Mouse (Mus musculus): ENCODE results near the gene Mnat1. TPM values are rescaled to one million over a fixed set of nuclear protein-coding genes. Genes with fewer than 3 reads are reported as not detected.
A peak's percentile ranks its signal among the peaks of the same experiment; 100 is the strongest.
"Not testable (repeated sequence)": the region's sequence is repeated elsewhere in the genome, so short reads cannot be mapped to it uniquely, and the experiment has no call there.

Gene Mnat1
- 2.9 and 5.2 TPM in 2 replicates for polyA plus RNA-seq (2011; ENCODE audit: insufficient read depth, insufficient read length, low replicate concordance, missing spikeins)

DNA sequence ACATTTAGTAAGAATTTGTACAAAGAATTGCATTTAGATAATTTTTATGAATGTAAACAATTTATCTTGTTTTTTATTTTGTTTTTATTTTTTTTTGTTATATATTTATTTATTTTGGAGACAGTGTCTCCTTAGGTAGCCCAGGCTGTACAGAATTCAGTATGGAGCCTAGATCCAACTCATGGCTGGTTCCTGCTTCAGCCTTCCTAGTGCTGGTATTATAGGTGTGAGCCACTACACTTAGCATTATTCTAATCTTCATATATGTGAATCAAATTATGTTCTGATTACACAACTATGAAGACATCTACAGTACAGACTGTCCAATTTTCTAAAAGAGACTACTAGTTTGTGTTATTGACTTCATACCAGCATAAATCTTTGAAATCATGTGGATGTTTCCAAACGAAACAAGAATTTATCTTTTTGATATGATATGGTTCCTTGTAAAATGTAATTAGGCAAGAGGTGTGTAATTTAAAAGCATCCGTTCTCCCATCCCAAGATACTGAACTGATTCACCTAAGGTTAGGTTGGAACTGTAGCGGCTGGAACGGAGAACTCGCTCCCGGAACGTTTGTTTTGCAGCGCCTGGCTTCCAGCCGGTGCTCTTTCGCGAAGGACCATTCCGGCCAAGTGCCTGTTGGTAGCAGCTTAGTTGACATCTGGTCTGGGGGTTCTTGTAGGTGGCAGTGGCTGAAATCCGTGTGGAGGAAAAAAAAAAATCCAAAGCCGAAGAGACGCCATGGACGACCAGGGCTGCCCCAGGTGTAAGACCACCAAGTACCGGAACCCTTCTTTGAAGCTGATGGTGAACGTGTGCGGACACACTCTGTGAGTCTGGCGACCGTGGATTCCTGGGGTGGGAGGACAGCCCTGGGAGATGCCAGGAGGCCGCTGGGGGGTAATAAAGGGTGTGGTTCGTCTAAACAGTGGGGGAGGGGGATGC, at the start of gene Mnat1:
TSS of gene Mnat1 (plus strand) at position 625 of the 949 bp plus-strand sequence.
- 1% methylated on average over 23 of the region's 23 CpGs for WGBS

DNA sequence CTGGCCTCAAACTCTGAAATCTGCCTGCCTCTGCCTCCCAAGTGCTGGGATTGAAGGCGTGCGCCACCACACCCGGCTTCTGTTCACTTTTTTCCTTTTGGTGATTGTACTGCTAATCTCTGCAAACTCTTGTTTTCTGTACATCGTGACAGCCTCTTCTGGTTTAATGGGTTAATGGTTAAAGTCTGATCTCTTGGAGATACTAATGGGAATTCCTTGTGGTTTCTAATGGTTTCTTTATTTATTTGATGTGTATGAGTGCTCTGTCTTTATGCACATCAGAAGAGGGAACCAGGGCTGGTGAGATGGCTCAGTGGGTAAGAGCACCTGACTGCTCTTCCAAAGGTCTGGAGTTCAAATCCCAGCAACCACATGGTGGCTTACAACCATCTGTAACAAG, 41.7 kb upstream of the Mnat1 start:
- H3K27ac ChIP-seq (ENCODE audit: control insufficient read depth, insufficient read depth, low read depth, low read length, poor library complexity); H3K4me1 ChIP-seq (ENCODE audit: control insufficient read depth, insufficient read depth, low read length); H3K4me3 ChIP-seq (replicated peaks; ENCODE audit: control insufficient read depth, low read depth, low read length): not testable (repeated sequence)
- 83% methylated on average over 4 of the region's 4 CpGs for WGBS

More for the DNA sequence above, at the start of gene Mnat1:
- Histone ChIP-seq H3K27ac (ENCODE audit: control insufficient read depth, insufficient read depth, low read depth, low read length, poor library complexity) (no peak within 1 kb of the TSS), H3K4me1 (ENCODE audit: control insufficient read depth, insufficient read depth, low read length) (no peaks in the 10 kb centered on the region; the same call in 1 of the 2 replicates), H3K4me3 (replicated peaks; ENCODE audit: control insufficient read depth, low read depth, low read length) (peak within 1 kb of the TSS; percentile 86)
- TF ChIP-seq CTCF (IDR thresholded peaks at IDR 0.05; ENCODE audit: control insufficient read depth, insufficient read depth, low read length) (no peak), POLR2A (IDR thresholded peaks at IDR 0.05; ENCODE audit: borderline replicate concordance, control insufficient read depth, low read depth, low read length) (peak; percentile 50)

DNA sequence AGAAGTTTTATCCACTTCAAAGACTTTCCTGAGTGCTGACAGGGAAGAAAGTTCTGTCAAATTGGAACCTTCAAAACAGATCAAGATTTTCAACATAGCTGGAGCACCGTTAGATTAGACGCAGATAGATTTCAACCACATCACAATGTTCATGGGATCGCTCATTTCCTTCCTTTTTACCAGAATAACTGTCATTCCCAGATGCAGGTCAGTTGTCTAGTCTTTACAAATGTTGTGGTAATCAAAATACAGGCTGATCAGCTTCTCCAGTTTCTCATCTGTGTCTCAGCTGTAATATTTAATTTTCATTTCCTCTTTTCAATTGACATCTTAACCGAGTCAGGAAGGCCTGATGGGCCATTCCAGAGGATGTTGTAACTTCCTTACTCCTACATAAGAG, 39.7 kb upstream of the Mnat1 start:
- TF ChIP-seq CTCF (IDR thresholded peaks at IDR 0.05; ENCODE audit: control insufficient read depth, insufficient read depth, low read length) = no peak
- TF ChIP-seq POLR2A (IDR thresholded peaks at IDR 0.05; ENCODE audit: borderline replicate concordance, control insufficient read depth, low read depth, low read length) = no peak
- Histone ChIP-seq H3K27ac (ENCODE audit: control insufficient read depth, insufficient read depth, low read depth, low read length, poor library complexity) (no peak overlapping the region), H3K4me1 (ENCODE audit: control insufficient read depth, insufficient read depth, low read length) (no peaks in the 10 kb centered on the region), H3K4me3 (replicated peaks; ENCODE audit: control insufficient read depth, low read depth, low read length) (no peak overlapping the region)
- WGBS = 28% methylated on average over 4 of the region's 4 CpGs

DNA sequence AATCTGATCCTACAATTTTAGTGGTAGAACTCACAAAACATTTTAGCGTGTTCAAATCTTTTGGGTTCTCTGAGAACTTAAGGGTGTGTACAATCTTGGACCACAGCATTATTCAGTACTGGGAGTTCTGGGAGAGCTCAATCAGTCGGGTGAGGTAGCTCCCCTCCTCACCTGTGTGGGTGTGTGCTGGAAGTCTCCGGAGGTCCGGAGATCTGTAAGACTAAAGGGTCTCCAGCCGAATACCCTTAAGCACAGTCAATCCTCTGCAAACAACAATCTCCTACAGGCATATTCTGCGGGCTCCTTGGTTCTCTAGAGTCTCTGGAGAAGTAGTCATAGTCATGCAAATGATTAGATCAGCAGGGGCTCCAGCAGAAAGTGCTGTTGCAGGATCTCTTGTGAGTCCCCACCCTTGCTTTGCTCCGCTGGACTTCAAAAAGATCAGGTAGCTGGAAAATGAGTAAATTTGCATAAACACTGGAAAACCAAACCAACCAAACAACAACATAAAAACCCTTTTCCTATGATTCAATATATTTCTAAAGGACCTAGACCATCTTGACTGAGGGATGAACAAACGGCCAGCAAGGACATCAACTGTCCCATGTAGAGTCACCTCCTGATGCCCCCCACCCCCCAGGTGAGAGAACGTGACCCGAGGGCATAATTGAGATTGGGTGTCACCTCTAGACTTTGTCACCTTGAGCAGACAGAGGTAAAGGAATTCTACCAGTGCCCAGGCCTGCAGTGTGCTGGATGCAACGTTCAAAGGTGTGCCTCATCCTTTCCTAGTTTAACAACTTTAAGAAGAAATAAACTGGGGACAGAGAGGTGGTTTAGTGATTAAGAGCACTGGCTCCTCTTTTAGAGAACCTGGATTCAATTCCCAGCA, 37.5 kb upstream of the Mnat1 start:
- TF ChIP-seq POLR2A (IDR thresholded peaks at IDR 0.05; ENCODE audit: borderline replicate concordance, control insufficient read depth, low read depth, low read length) = no peak
- no peak for TF ChIP-seq CTCF (IDR thresholded peaks at IDR 0.05; ENCODE audit: control insufficient read depth, insufficient read depth, low read length)
- no peak overlapping the region for H3K4me3 ChIP-seq (replicated peaks; ENCODE audit: control insufficient read depth, low read depth, low read length)
- 66% methylated on average over 11 of the region's 11 CpGs for WGBS
- no peak overlapping the region for H3K27ac ChIP-seq (ENCODE audit: control insufficient read depth, insufficient read depth, low read depth, low read length, poor library complexity)
- no peaks in the 10 kb centered on the region for H3K4me1 ChIP-seq (ENCODE audit: control insufficient read depth, insufficient read depth, low read length)

DNA sequence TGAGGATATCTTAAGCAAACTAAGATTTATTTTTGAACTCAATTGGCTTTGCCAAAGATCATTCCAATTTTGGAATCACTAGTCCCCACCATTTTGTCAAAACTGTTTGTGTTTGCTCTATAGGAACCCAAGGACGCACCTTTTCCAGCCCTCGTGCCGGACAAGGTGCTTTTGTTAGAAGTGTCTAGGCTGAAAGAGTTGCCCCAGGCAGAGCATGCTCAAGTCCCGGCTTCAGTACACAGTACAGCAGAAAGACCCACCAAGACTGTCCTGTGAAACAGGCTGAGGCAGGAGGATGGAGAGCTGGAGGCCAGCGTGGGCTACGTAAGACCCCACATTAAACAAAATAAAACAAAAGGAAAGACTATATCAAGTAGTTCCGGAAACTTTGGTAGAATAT, 36.4 kb upstream of the Mnat1 start:
- Histone ChIP-seq H3K27ac (ENCODE audit: control insufficient read depth, insufficient read depth, low read depth, low read length, poor library complexity) (no peak overlapping the region), H3K4me3 (replicated peaks; ENCODE audit: control insufficient read depth, low read depth, low read length) (no peak overlapping the region), H3K4me1 (ENCODE audit: control insufficient read depth, insufficient read depth, low read length) (no peaks in the 10 kb centered on the region)
- TF ChIP-seq CTCF (IDR thresholded peaks at IDR 0.05; ENCODE audit: control insufficient read depth, insufficient read depth, low read length) (no peak), POLR2A (IDR thresholded peaks at IDR 0.05; ENCODE audit: borderline replicate concordance, control insufficient read depth, low read depth, low read length) (no peak)
- WGBS = 90% methylated on average over 7 of the region's 7 CpGs

DNA sequence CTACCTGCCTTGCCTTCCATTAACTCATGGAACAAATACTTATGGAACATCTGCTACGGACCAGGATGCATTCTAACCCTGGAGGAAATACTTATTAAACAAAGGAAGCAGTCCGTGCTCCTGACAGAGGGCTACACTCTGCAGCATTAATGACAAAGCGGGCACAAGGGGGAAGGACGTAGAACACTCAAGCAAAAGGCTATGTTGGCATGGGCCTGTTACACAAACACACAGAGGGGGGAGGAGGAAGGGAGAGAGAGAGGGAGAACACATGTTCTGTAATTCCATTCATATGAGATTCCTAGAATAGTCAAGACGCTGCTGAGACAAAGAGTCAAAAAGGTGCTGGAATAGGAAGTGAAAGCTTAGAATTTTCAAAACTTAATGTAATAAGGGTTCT, 35.0 kb upstream of the Mnat1 start:
- WGBS = 36% methylated on average over 5 of the region's 5 CpGs
- H3K4me3 ChIP-seq (replicated peaks; ENCODE audit: control insufficient read depth, low read depth, low read length) = no peak overlapping the region
- H3K27ac ChIP-seq (ENCODE audit: control insufficient read depth, insufficient read depth, low read depth, low read length, poor library complexity) = no peak overlapping the region
- TF ChIP-seq CTCF (IDR thresholded peaks at IDR 0.05; ENCODE audit: control insufficient read depth, insufficient read depth, low read length) (no peak), POLR2A (IDR thresholded peaks at IDR 0.05; ENCODE audit: borderline replicate concordance, control insufficient read depth, low read depth, low read length) (no peak)
- no peaks in the 10 kb centered on the region for H3K4me1 ChIP-seq (ENCODE audit: control insufficient read depth, insufficient read depth, low read length)

DNA sequence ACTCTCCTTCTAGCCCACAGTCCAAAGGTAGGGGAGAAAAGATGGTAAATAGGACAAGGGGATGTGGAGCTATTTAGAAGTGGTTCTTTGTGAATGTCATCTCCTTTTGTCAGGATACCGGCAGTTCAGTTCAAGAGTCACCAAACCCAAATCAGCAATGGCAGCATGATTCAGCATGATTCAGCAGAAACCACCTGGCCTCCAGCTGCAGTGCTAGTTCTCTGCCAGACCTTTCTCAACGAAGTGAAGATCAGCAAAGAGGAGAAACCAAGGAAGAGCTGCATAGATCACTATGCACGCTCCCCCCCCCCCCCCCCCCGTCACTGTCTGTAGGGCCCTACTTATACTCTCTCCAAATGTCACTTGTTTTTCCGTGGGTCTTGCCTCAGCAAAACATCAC, 34.6 kb upstream of the Mnat1 start:
- 20% methylated on average over 5 of the region's 5 CpGs for WGBS
- TF ChIP-seq POLR2A (IDR thresholded peaks at IDR 0.05; ENCODE audit: borderline replicate concordance, control insufficient read depth, low read depth, low read length) (no peak), CTCF (IDR thresholded peaks at IDR 0.05; ENCODE audit: control insufficient read depth, insufficient read depth, low read length) (no peak)
- H3K27ac ChIP-seq (ENCODE audit: control insufficient read depth, insufficient read depth, low read depth, low read length, poor library complexity) = no peak overlapping the region
- H3K4me3 ChIP-seq (replicated peaks; ENCODE audit: control insufficient read depth, low read depth, low read length) = no peak overlapping the region
- no peaks in the 10 kb centered on the region for H3K4me1 ChIP-seq (ENCODE audit: control insufficient read depth, insufficient read depth, low read length)

DNA sequence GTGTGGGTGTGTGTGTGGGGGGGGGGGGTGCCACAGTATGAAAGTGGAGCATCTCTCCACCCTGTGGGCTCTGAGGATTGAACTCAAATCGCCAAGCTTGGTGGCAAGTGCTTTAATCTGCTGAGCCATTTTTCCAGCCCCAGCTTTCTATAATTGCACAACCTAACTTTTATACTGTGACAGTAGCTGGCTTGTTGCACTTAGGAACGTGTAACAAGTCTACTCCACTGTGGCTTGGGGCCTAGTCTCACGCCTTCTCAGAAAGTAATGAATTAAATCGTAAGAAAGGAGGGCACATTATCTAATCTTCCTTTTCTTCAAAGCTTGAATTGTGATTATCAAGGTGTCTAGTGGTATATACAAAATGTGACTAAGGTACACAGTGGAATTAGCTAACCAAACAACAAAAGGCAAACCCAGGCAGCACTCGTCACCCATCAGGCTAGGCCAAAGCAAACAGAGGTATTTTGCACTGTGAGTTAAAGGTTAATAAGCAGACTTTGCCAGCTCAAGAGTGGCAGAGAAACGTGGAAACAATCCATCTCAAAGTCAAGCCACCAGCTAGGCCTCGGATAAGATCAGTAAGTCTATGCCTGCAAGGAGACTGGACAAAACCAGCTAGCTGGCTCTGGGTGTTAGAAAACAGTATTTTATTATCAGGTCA, 32.7 kb upstream of the Mnat1 start:
- H3K4me3 ChIP-seq (replicated peaks; ENCODE audit: control insufficient read depth, low read depth, low read length) = no peak overlapping the region
- 80% methylated on average over 7 of the region's 7 CpGs for WGBS
- no peak overlapping the region for H3K27ac ChIP-seq (ENCODE audit: control insufficient read depth, insufficient read depth, low read depth, low read length, poor library complexity)
- H3K4me1 ChIP-seq (ENCODE audit: control insufficient read depth, insufficient read depth, low read length) = no peaks in the 10 kb centered on the region
- TF ChIP-seq CTCF (IDR thresholded peaks at IDR 0.05; ENCODE audit: control insufficient read depth, insufficient read depth, low read length) (no peak), POLR2A (IDR thresholded peaks at IDR 0.05; ENCODE audit: borderline replicate concordance, control insufficient read depth, low read depth, low read length) (no peak)

Data from bone marrow, adult 2 months (tissue).